Mouse (Mus musculus) layer of hippocampus, adult 11-12 months (tissue): Measurements from ENCODE around the gene Aagab.
A peak's percentile ranks its signal among the peaks of the same experiment; 100 is the strongest.

Experiments used
- DNase-seq: peaks from one replicate; pipeline ENCODE4 v3.0.0; 2022; ENCODE audit warnings: low spot score

Gene Aagab

GRCm38 (mm10) chr9:63602043-63602939 lies at the start of gene Aagab, which contains the start of gene Iqch:
TSS of gene Aagab (plus strand) at chr9:63602660.
TSS of gene Iqch (minus strand) at chr9:63602493.
- DNase-seq = peak; percentile 97

- DNase-seq = no peak
These were observed 48.8 kb upstream of the Aagab start for GRCm38 (mm10) chr9:63553628-63554027.

GRCm38 (mm10) chr9:63555460-63555990 lies 46.9 kb upstream of the Aagab start:
- no peak for DNase-seq

GRCm38 (mm10) chr9:63556316-63556715 lies 46.1 kb upstream of the Aagab start:
- no peak for DNase-seq

- DNase-seq = no peak
These were observed 45.5 kb upstream of the Aagab start for GRCm38 (mm10) chr9:63556933-63557332.

- DNase-seq = no peak
These were observed 40.5 kb upstream of the Aagab start for GRCm38 (mm10) chr9:63561931-63562330.

GRCm38 (mm10) chr9:63563436-63563835 lies 39.0 kb upstream of the Aagab start:
- DNase-seq = no peak

- DNase-seq = no peak
These were observed 34.1 kb upstream of the Aagab start for GRCm38 (mm10) chr9:63568314-63568713.

- no peak for DNase-seq
These were observed 33.7 kb upstream of the Aagab start for GRCm38 (mm10) chr9:63568808-63569207.

GRCm38 (mm10) chr9:63571895-63572294 lies 30.6 kb upstream of the Aagab start:
- DNase-seq = no peak

- no peak for DNase-seq
These were observed 29.6 kb upstream of the Aagab start for GRCm38 (mm10) chr9:63572874-63573273.

GRCm38 (mm10) chr9:63577469-63577868 lies 25.0 kb upstream of the Aagab start:
- DNase-seq = no peak

- DNase-seq = no peak
These were observed 22.8 kb upstream of the Aagab start for GRCm38 (mm10) chr9:63579644-63580043.

- DNase-seq = no peak
These were observed 22.4 kb upstream of the Aagab start for GRCm38 (mm10) chr9:63580046-63580445.

GRCm38 (mm10) chr9:63581778-63582177 lies 20.7 kb upstream of the Aagab start:
- no peak for DNase-seq

GRCm38 (mm10) chr9:63585251-63585650 lies 17.2 kb upstream of the Aagab start:
- no peak for DNase-seq

GRCm38 (mm10) chr9:63589209-63589608 lies 13.3 kb upstream of the Aagab start:
- DNase-seq = no peak

- no peak for DNase-seq
These were observed 11.9 kb upstream of the Aagab start for GRCm38 (mm10) chr9:63590592-63590991.

- DNase-seq = no peak
These were observed 10.7 kb upstream of the Aagab start for GRCm38 (mm10) chr9:63591661-63592256.

- no peak for DNase-seq
These were observed 7.4 kb upstream of the Aagab start for GRCm38 (mm10) chr9:63595032-63595431.

GRCm38 (mm10) chr9:63595652-63596051 lies 6.8 kb upstream of the Aagab start:
- no peak for DNase-seq

- DNase-seq = peak; percentile 62
These were observed 5.8 kb upstream of the Aagab start for GRCm38 (mm10) chr9:63596660-63597059.

GRCm38 (mm10) chr9:63603849-63604248 lies 1.4 kb downstream of the Aagab start:
- DNase-seq = no peak
